Mouse (Mus musculus): ENCODE data around the gene Odf3l1.
"Not testable (repeated sequence)": the region's sequence is repeated elsewhere in the genome, so short reads cannot be mapped to it uniquely, and the experiment has no call there.

Odf3l1 gene

DNA sequence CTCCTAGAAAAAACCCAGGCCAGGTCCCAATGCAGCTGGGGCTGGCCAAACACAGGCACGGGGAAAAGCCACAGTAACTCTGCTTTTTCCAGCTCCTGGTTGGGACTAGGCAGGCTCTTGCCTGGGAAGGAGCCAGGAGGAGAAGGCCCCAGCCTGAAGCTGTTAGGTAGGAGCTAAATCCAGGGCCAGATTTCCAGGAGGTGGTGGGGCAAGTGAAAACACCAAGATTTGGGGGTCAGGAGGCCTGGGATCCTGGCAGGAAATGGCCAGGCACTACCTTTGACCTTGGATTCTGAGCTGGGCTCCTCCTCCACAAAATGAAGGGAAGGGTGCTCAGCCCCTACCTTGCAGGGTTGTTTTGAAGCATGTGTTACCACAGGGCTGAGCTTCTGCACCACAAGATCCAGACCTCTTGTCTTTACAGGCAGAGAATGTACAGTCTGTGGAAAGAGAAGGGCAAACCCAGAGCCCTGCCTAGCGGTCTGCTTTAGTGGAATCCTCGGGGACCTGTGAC, at the start of gene Odf3l1:
Odf3l1 (minus strand) TSS at position 464 of the 514 bp plus-strand sequence.
- no peak for DNase-seq (ENCODE audit: low read depth, low spot score)

DNA sequence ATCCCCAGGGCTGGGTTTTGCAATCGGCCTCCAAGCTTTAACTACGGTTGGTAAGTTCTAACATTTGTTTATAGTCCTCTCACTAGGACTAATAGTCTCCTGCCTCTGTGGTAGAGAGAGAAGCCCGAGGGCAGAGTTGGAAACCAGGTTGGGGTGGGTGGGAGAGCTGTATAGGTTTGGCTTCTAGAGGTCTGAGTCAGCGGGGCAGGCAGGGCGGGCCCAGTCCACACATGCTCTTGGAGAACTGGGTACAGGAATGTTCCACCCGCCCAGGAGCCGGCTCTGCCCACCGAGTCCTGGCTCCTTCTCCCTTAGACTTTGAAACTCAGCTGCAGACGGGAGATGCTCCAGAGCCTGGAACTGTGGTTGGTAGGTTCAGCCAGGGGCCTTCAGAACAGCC, 49.5 kb upstream of the Odf3l1 start:
- DNase-seq (ENCODE audit: low read depth, low spot score): no peak

DNA sequence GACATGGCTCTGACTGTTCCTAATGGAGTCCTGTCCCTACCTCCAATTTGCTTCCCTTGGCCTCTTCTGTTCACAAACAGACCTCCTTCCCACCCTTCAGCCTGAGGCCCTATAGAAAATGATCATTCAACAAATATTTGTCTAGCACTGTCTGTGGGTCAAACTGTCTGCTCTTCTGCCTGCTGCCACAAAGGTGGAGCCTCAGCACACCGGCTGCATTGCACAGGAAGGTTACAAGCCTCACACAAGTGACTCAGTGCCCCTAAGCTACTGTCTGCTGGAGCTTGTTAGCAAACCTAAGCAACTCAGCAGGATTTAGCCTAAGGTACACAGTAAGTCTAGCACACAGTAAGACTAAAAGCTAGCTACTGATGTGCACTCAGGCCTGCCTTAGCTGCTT, 46.5 kb upstream of the Odf3l1 start:
- no peak for DNase-seq (ENCODE audit: low read depth, low spot score)

DNA sequence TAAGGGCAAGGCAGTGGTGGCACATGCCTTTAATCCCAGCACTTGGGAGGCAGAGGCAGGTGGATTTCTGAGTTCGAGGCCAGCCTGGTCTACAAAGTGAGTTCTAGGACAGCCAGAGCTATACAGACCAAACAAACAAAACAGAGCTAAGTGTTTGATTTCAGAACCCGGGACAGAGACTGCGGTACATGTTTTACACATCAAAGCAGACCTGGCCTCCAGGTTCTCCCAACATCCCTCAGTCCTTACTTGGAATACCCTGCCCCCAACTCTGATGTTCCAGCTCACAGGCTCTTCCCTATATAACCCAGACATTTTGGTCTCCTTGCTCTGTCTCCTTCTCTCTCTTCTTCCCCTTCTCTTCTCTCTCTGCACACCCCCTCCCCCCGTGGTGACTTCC, 45.5 kb upstream of the Odf3l1 start:
- not testable (repeated sequence) for DNase-seq (ENCODE audit: low read depth, low spot score)

DNA sequence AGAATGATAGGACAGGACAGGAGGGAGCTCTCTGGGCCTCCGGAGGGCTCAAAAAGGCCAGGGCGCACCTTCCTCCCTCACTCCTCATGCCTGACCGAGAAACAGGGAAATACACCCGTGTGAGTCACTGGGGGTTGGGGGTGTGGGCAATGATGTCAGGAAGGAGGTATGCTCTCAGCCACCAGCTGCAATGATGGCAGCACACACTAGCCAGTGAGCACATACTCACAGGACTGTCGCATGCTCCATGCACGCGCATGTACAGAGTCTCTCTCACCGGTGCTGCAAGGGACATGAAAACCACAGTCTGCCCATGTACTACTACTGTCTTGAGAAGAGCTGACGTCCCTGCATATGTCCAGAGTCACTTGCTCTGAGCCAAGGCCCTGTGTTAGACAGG, 43.1 kb upstream of the Odf3l1 start:
- no peak for DNase-seq (ENCODE audit: low read depth, low spot score)

DNA sequence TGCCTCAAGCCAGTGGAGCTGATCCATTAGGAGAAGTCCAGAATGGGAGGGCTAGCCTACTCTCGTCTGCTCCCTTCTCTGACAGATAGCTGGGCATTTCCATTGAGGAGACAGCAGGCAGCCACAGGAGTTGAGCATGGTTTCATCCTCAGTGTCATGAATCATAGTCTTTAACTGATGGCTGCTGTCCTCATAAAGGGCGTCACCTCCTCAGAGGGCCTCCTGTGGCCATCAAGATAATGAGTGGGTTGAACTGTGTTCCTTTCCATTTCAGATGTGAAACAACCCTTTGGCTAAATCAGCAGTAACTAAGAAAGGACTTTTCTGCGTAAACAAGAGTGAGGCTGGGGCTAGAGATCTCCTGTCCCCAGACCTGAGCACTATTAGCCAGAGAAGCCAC, 39.2 kb upstream of the Odf3l1 start:
- no peak for DNase-seq (ENCODE audit: low read depth, low spot score)

DNA sequence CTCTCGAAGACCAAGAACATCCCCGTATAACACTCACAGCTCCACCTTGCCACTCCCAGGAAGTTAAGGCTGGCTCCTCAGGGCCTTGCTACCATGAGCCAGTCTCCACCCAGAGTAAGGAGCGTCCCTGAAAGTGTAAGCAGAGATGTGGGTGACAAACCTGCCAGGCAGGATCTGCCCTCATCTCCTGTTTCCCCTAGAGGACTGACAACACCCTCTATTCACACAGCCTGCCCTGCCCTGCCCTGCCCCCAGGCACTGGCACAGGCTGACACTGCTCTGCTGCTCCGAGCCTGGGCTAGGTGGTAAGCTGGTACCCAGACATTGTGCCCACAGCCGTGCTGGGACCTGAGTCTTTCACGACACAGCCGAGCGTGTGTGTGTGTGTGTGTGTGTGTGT, 36.7 kb upstream of the Odf3l1 start:
- no peak for DNase-seq (ENCODE audit: low read depth, low spot score)

DNA sequence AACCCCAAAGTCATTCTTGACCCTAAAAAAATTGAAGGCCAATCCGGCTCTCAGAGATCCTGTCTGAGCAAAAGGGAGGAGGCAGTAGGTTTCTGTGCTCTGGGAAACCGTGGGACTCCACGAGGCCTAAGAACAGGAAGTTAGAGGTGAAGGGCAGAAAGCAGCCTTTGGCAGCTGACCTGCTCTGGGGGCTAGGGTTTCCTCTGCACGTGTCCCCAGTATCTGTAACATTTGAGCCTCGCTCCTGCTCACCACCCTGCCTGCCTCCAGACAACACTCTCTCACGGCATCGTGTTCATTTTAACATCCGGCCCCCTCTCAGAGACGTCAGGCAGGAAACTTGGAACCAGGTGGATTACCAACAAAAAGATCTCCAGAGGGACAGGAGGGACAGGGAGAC, 36.1 kb upstream of the Odf3l1 start:
- DNase-seq (ENCODE audit: low read depth, low spot score): no peak

DNA sequence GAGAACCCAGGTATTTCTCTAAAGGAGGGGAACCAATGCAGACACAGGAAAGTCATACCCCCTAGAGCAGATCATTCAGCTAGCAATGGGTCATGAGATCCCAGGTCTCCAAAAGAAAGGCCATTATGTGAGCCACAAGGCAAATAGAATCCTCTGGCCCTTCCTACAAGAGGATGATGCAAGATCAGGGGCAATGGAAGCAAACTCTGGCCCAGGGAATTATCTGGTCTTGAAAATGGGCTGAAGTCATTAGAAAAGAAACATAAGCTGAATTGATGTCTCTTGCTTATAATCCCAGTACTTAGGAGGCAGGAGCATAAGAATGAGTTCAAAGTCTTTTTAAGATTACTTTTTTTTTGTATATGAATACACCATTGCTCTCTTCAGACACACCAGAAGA, 35.6 kb upstream of the Odf3l1 start:
- no peak for DNase-seq (ENCODE audit: low read depth, low spot score)

DNA sequence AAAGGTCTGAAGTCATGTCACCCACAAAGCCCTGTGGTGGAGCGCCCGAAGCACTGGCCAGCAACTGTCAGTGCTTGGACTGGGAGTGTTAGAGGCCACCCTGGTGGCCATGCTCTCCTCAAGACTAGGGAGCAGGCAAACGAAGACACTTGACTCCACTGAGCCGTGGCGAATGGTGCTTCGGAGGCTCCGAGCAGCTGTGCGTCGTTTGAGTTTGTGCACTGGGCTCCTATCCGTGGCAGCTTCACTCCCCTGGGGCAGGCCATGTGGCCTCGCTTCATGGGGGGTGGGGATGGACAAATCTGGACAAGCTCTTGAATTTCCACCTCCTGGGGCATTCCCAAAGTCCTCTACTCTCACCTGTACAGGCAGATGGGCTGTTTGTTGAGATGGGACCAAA, 34.9 kb upstream of the Odf3l1 start:
- no peak for DNase-seq (ENCODE audit: low read depth, low spot score)

DNA sequence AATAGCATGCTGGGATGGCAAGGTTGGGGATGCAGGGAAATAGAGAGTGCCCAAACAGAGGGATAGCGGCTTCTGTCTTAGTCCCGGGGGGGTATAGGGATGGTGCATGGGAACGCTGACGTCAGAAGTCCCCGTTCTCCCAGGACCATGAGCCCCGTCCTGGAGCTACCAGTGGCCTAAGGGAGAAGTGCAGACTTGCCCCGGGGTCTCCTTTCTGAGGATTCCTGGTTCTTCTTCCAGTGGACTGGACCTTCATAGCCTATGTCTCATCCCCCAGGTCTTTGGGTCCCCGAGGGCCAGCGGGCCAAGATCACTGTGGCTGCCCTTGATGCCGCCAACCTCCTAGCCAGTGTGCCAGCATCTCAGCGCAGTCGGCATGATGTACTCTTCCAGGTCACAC, 32.3 kb upstream of the Odf3l1 start:
- DNase-seq (ENCODE audit: low read depth, low spot score): no peak

DNA sequence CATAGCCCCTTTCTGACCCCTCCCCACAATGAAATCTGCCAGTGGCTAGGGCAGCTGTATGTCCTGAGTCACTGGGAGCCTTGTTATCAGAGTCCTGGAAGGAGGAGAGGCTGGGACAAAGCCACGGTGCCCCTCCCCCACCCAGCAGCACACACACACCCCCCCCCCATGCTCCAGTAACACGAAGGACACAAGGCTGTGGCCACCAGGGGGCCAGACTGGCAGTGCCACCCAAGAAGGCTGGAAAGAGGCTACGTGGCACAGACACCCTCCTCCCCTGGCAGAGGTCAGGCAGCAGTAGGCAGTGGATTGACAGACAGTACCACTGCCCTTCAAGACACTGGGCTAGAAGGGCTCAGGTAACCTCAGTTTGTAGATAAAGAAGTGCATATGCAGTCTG, 29.5 kb upstream of the Odf3l1 start:
- DNase-seq (ENCODE audit: low read depth, low spot score): no peak

DNA sequence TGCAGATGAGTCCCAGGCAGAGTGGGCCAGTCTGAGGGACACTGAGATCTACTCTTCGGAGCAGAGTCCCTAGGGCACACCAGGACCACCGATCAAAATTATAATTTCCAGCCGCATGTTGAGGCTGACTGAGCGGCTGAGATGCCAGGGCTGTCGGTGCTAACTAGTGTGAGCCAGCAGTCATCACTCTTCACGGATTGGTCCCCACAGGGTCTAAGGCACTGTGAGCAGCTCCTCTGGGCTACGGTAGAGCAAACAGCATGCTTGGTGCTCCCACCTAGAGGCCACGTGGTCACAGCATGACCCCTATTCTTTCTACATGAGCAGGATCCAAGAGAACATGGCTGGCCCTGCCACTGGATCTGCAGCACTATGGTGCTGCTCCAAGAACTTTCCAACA, 28.8 kb upstream of the Odf3l1 start:
- DNase-seq (ENCODE audit: low read depth, low spot score): no peak

DNA sequence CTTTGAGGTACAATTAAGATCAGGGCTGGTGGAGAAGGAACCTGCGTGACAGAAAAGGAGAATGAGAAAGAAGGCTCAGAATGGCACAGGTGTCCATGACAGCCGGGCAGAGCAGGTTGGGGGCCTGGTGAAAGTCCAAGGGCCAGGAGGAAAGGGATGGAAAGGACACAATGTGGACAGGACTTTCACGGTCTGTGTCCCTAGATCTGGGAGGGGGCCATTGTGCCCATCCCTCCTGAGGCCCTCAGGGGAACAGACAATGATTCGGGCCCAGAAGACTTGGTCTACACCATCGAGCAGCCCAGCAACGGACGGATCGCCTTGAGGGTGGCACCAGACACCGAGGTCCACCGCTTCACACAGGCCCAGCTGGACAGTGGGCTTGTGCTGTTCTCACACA, 27.6 kb upstream of the Odf3l1 start:
- no peak for DNase-seq (ENCODE audit: low read depth, low spot score)

DNA sequence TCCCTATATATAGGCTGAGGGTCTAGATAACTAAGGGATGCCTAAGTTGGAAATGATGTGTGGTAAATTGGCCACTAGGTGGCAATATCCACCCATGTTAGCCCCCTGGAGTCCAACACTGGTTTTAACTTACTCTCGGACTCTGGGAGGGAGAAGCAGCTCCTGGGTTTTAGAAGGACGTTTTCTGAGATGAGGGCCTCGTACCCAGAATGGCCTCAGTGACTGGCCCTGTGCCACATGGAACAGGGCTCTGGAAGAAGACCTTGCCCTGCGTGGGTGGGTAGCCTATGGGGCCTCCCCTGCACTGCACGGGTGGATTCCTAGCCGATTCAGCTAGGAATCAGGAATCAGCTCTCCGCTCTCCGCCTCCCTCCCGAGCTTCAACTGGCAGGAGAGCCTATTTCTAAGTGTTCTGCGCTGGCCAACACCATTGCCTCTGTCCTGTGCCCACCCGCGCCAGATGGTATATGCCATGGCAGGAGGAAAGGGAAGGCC, 27.1 kb upstream of the Odf3l1 start:
- DNase-seq (ENCODE audit: low read depth, low spot score): peak; percentile 37

DNA sequence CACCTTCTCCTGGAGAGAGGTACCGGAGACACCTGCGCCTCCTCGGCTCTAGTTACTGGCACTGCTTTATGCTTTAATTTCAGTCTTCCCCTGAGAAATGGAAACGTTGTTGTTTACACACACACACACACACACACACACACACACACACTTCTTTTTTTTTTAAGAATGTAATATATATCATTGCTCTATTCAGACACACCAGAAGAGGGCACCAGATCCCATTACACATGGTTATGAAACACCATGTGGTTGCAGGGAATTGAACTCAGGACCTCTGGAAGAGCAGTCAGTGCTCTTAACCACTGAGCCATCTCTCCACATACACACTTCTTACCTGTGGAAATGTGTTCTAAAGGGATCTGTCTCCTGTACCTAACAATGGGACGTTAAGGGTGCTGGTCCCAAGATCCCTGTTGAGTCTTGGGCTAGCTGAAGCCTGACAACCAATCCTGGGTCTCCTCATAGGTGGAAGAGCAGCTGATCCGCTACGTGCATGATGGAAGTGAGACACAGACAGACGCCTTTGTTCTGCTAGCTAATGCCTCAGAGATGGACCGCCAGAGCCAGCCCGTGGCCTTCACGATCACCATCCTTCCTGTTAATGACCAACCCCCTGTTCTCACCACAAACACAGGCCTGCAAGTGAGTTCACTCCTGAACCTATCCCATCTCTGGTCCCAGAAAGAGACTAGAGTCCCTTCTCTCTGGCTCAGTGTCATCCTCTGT, 26.2 kb upstream of the Odf3l1 start:
- no peak for DNase-seq (ENCODE audit: low read depth, low spot score)

DNA sequence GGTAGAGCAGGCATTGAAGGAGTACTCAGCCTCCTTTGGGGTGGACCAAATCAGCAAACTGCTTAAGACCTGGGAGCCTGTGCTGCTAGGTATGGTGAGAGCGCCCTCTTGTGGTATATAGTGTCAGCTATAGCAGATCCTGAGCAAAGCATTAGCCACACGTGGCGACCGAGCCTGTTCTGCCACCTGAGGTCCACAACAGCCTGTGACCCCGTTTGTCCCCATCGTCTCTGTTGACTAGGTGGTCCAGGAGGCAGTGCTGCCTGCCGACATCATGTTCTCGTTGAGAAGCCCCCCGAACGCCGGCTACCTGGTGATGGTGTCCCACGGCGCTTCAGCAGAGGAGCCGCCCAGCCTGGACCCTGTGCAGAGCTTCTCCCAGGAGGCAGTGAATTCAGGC, 25.3 kb upstream of the Odf3l1 start:
- DNase-seq (ENCODE audit: low read depth, low spot score): peak; percentile 52

DNA sequence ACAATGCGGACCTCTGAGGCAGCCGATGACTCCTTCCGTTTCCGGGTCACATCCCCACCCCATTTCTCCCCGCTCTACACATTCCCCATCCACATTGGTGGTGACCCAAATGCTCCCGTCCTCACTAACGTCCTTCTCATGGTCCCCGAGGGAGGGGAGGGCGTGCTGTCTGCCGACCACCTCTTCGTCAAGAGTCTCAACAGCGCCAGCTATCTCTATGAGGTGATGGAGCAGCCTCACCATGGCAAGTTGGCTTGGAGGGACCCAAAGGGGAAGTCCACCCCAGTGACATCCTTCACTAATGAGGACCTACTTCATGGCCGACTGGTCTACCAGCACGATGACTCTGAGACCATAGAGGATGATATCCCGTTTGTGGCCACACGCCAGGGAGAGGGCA, 23.1 kb upstream of the Odf3l1 start:
- no peak for DNase-seq (ENCODE audit: low read depth, low spot score)

DNA sequence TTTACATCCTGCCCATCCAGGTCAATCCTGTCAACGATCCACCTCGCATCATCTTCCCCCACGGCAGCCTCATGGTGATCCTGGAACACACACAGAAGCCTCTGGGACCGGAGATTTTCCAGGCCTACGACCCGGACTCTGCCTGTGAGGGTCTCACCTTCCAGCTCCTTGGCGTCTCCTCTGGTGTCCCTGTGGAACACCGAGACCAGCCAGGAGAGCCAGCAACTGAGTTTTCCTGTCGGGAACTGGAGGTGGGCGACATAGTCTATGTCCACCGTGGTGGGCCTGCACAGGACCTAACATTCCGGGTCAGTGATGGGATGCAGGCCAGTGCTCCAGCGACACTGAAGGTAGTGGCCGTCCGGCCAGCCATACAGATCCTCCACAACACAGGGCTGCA, 22.1 kb upstream of the Odf3l1 start:
- no peak for DNase-seq (ENCODE audit: low read depth, low spot score)

DNA sequence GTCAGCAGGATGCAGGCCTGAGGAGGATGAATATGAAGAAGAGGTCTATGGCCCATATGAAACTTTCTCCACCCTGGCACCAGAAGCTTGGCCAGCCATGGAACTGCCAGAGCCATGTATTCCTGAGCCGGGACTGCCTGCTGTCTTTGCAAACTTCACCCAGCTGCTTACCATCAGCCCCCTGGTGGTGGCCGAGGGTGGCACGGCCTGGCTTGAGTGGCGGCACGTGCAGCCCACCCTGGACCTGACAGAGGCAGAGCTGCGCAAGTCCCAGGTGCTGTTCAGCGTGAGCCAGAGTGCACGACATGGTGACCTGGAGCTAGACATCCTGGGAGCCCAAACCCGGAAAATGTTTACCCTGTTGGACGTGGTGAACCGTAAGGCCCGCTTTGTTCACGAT, 21.6 kb upstream of the Odf3l1 start:
- DNase-seq (ENCODE audit: low read depth, low spot score): no peak

DNA sequence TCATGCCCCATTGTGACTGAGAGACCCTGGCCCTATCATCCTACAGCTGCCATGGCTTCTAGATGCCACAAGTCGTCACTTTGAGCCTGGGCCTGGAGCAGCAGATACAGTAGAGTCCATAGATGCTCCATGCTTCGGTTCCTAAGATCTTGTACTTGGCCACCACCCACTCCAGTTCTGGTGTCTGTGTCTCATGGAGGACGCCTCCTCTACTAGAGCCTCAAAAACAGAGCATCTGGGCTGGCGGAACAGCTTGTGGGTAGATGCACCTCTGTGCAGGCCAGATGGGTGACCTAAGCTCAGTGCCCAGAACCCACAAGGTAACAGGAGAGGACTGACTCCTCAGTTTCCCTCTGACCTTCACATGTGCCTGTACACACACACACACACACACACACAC, 19.8 kb upstream of the Odf3l1 start:
- no peak for DNase-seq (ENCODE audit: low read depth, low spot score)

DNA sequence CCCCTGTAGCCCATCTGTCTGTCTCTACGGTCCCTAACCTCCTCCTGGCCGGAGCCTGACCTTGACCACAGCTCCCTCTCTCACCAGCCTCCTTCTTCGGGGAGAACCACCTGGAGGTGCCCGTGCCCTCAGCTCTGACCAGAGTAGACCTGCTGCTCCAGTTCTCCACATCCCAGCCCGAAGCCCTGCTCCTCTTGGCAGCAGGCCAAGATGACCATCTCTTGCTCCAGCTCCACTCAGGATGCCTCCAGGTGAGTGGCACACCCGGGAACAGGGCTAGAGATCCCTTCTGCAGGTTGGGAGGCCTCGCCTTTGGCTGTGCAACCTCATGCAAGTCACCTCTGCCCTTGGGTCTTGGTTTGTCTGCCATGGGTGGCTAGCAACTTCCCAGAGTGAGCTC, 19.0 kb upstream of the Odf3l1 start:
- DNase-seq (ENCODE audit: low read depth, low spot score): no peak

DNA sequence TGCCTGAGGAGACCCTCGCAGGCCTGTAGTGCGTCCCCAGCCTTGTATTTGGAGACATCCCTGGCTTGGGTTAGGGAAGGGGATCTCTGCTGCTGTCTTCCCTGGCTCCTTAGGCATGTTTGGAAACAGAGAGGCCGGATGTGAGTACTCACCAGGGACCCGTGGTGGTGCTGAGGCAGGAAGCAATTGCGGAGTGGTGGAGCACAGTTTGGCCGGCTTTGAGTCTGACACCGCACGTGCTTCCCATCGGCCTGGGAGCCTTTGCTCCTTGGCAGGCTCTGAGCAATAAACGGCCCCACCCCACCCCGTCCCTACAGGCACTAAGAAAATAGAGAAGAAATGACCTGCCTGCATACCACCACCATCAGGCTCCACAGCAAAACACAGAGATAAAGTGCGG, 18.3 kb upstream of the Odf3l1 start:
- no peak for DNase-seq (ENCODE audit: low read depth, low spot score)

DNA sequence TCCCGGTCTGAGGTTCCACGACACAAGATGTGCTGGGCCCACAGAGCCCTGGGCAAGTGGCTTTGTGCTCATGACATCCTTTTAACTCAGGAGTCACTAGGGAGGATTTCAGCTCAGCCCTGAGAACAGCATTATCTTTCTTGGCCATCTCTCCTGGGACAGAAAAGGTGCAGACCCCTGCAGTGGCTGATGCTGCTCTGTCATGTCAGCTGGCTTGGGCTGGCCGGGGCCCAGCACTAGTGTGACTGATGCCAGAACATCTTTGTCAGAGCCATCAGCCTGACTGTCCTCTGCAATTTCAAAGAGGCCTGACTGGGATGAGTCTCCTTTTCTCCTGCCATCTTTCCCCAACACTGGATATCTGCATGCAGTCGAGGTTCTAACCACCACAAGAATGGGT, 17.8 kb upstream of the Odf3l1 start:
- no peak for DNase-seq (ENCODE audit: low read depth, low spot score)
